Mouse (Mus musculus) ES-E14 (cell line): ENCODE data around the gene Cct4.

Experiments used
- CHD2 ChIP-seq: IDR thresholded peaks from 2 replicates; pipeline ENCODE4 v1.6.1; 2014; ENCODE audit warnings: mild to moderate bottlenecking, low read depth, low read length, inconsistent platforms
- MAFK ChIP-seq: IDR thresholded peaks from 2 replicates; pipeline ENCODE4 v1.6.1; 2014; ENCODE audit warnings: mild to moderate bottlenecking, low read depth, low read length, inconsistent platforms; ENCODE audit not compliant: insufficient read depth
- ZC3H11A ChIP-seq: IDR thresholded peaks from 2 replicates; pipeline ENCODE4 v1.6.1; 2012; ENCODE audit warnings: low read depth, mild to moderate bottlenecking, inconsistent platforms, low read length, borderline replicate concordance
- ZNF384 ChIP-seq: IDR thresholded peaks from 2 replicates; pipeline ENCODE4 v1.6.1; 2012; ENCODE audit warnings: low read depth, low read length, inconsistent platforms

DNA sequence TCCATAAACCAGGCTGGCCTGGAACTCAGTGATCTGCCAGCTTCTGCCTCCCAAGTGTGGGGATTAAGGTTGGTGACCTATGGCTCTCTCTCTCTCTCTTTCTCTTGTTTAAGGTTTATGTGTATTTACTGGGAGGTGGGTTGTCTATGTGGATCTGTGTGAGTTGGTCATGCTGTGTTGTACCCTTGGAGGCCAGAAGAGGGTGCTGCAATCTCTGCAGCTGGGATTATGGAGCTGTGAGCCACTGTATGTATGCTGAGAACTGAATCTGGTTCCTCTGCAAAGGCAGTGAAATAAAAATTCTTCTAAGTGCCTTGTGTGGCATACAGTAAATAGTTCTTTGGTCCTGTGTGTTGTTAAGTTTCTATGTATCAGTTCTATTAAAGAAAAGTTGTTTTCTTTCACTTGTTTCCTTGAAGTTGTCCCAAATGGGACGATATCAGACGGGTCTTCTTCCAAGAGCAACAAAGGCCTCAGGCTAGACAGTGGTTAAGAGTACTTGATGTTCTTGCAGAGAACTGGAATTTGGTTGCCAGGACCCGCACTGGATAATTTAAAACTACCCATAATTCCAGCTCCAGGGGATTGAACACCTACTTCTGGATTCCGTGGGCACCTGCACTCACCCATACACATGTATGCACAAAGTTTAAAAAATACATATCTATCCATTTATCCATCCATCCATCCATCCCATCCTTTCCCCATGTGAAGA lies 23.4 kb downstream of the Cct4 start:
- TF ChIP-seq MAFK, result no peak
- TF ChIP-seq ZC3H11A, result peak; percentile 91
- TF ChIP-seq CHD2, result no peak
- TF ChIP-seq ZNF384, result no peak
